Mouse (Mus musculus): ENCODE results near the gene Arl13b. TPM values are rescaled to one million over a fixed set of nuclear protein-coding genes. Genes with fewer than 3 reads are reported as not detected.

Gene Arl13b
- total and polyA plus RNA-seq, 3 experiments: 9.3 to 14.5 (median 10.9) TPM

DNA sequence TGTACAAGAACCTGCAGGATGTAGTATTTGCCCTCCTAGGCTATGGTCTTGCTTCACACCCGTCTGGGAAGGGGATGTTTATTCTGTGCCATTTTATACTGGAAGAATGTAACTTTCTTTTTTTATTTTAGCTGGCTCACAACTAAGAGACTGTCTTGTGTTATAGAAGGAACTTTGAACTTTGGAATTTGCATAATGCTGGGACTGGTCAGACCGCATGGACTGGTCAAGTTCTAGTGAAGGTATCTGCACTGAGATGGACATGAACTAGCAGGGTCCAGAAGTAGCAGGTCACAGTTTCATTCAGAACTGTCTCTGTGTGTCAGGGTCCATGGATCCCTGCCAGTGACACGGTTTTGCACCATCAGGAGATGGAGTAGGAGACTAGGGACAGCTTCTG, 47.0 kb downstream of the Arl13b start:
- Histone ChIP-seq H3K27me3 (replicated peaks) (no peaks in the 10 kb centered on the region), H3K27ac (ENCODE audit: insufficient read depth, low read depth) (no peak overlapping the region), H3K9ac (ENCODE audit: insufficient read depth, low read depth) (no peak overlapping the region), H3K79me2 (replicated peaks; ENCODE audit: control insufficient read depth, extremely low read depth, insufficient read depth, poor library complexity, severe bottlenecking) (no peaks in the 10 kb centered on the region), H3K4me3 (replicated peaks in 1 of 3; ENCODE audit: low read depth in 2 of 3, low read length in 2 of 3, poor library complexity in 1 of 3) (no peak overlapping the region), H3K4me1 (ENCODE audit: control insufficient read depth in 1 of 2, insufficient read depth in 2 of 2) (peaks cover 3 to 23% of the 10 kb centered on the region in 2 experiments; a peak in 2 of 4 replicates), H3K9me3 (replicated peaks; ENCODE audit: low read length) (no peaks in the 10 kb centered on the region), H3K36me3 (replicated peaks in 1 of 2; ENCODE audit: control insufficient read depth in 1 of 2, insufficient read depth in 1 of 2, low read length in 1 of 2) (peaks cover 17 to 36% of the 10 kb centered on the region in 2 experiments), H3K4me2 (ENCODE audit: insufficient read depth, low read depth, poor library complexity, severe bottlenecking) (no peak overlapping the region)
- no peak for DNase-seq (ENCODE audit: extremely low read depth)
- in situ Hi-C loops (cut with MboI; ENCODE audit: low pct_ligation_motif_present, low pct_unique_long_range_greater_than_20kb, low sequenced_read_pairs) (no loop called here), dilution Hi-C loops (cut with MboI; ENCODE audit: extremely low pct_ligation_motif_present, extremely low pct_unique_long_range_greater_than_20kb, low sequenced_read_pairs) (no loop called here)
- TF ChIP-seq HCFC1 (IDR thresholded peaks at IDR 0.05; ENCODE audit: low read depth, low read length) (no peak), ETS1 (conservative IDR thresholded peaks at IDR 0.05; ENCODE audit: low read depth, low read length) (no peak), ELF1 (IDR thresholded peaks at IDR 0.05; ENCODE audit: low read depth, low read length) (no peak), ZC3H11A (IDR thresholded peaks at IDR 0.05; ENCODE audit: low read depth, low read length) (no peak), ZNF384 (IDR thresholded peaks at IDR 0.05; ENCODE audit: low read depth, low read length) (no peak), PAX5 (IDR thresholded peaks at IDR 0.05; ENCODE audit: low read length) (no peak), RCOR1 (conservative IDR thresholded peaks at IDR 0.05; ENCODE audit: low read depth, low read length) (no peak), RAD21 (IDR thresholded peaks at IDR 0.05; ENCODE audit: low read depth, low read length) (no peak), ZKSCAN1 (IDR thresholded peaks at IDR 0.05; ENCODE audit: borderline replicate concordance, low read depth, low read length) (no peak), E2F4 (IDR thresholded peaks at IDR 0.05; ENCODE audit: insufficient replicate concordance, low read depth, low read length) (no peak)

DNA sequence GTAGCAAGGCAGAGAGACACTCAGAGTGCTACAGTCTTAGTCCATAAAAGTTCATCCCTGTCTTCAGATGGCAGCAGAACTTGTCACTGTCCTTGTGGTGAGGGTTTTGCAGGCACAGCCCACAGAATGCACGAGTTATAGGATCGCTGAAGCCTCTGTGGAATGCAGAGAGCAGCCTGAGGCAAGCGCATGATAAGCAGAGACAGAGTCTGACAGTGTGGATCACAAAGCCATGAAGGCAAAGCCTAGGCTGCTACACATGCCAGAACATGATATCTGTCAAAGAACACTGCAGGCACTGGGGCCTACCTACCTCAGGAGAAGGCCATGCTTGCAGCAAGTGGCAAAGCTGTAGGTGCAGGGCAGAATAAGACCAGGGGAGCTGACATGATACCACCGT, 47.4 kb downstream of the Arl13b start:
- Histone ChIP-seq H3K4me2 (ENCODE audit: insufficient read depth, low read depth, poor library complexity, severe bottlenecking) (no peak overlapping the region), H3K4me1 (ENCODE audit: control insufficient read depth in 1 of 2, insufficient read depth in 2 of 2) (peaks cover 3 to 20% of the 10 kb centered on the region in 2 experiments; a peak in 2 of 4 replicates), H3K9ac (ENCODE audit: insufficient read depth, low read depth) (no peak overlapping the region), H3K79me2 (replicated peaks; ENCODE audit: control insufficient read depth, extremely low read depth, insufficient read depth, poor library complexity, severe bottlenecking) (no peaks in the 10 kb centered on the region), H3K27ac (ENCODE audit: insufficient read depth, low read depth) (no peak overlapping the region), H3K27me3 (replicated peaks) (no peaks in the 10 kb centered on the region), H3K9me3 (replicated peaks; ENCODE audit: low read length) (no peaks in the 10 kb centered on the region), H3K36me3 (replicated peaks in 1 of 2; ENCODE audit: control insufficient read depth in 1 of 2, insufficient read depth in 1 of 2, low read length in 1 of 2) (peaks cover 14 to 32% of the 10 kb centered on the region in 2 experiments), H3K4me3 (replicated peaks in 1 of 3; ENCODE audit: low read depth in 2 of 3, low read length in 2 of 3, poor library complexity in 1 of 3) (no peak overlapping the region)
- in situ Hi-C loops (cut with MboI; ENCODE audit: low pct_ligation_motif_present, low pct_unique_long_range_greater_than_20kb, low sequenced_read_pairs) (no loop called here), dilution Hi-C loops (cut with MboI; ENCODE audit: extremely low pct_ligation_motif_present, extremely low pct_unique_long_range_greater_than_20kb, low sequenced_read_pairs) (no loop called here)
- TF ChIP-seq MXI1 (IDR thresholded peaks at IDR 0.05; ENCODE audit: low read depth, low read length) (no peak), NELFE (IDR thresholded peaks at IDR 0.05; ENCODE audit: low read depth, low read length) (no peak)
- no peak for DNase-seq (ENCODE audit: extremely low read depth)

DNA sequence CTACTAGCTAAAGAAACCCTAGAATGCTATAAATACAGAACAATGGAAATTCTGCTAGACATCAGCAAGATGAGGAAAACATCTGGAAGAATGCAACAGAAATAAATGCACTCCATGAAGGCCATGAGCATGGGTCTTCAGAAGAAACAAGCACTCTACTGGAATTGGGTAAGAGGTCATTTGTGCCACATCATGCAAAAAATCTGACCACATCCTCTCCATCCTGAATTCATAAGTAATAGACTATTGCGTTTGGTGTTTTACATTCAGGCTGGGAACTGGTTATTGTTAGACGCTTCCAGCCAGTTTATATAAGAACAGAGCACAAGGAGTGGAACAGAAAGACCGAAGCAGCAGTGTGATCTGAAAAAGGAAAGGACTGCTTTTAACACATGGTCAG, 48.0 kb downstream of the Arl13b start:
- Histone ChIP-seq H3K9me3 (replicated peaks; ENCODE audit: low read length) (no peaks in the 10 kb centered on the region), H3K9ac (ENCODE audit: insufficient read depth, low read depth) (no peak overlapping the region; the same call in 1 of the 2 replicates), H3K4me1 (ENCODE audit: control insufficient read depth in 1 of 2, insufficient read depth in 2 of 2) (peaks cover 3 to 24% of the 10 kb centered on the region in 2 experiments; a peak in 2 of 4 replicates), H3K4me2 (ENCODE audit: insufficient read depth, low read depth, poor library complexity, severe bottlenecking) (no peak overlapping the region), H3K27ac (ENCODE audit: insufficient read depth, low read depth) (no peak overlapping the region), H3K4me3 (replicated peaks in 1 of 3; ENCODE audit: low read depth in 2 of 3, low read length in 2 of 3, poor library complexity in 1 of 3) (no peak overlapping the region), H3K79me2 (replicated peaks; ENCODE audit: control insufficient read depth, extremely low read depth, insufficient read depth, poor library complexity, severe bottlenecking) (no peaks in the 10 kb centered on the region), H3K36me3 (replicated peaks in 1 of 2; ENCODE audit: control insufficient read depth in 1 of 2, insufficient read depth in 1 of 2, low read length in 1 of 2) (peaks cover 12 to 28% of the 10 kb centered on the region in 2 experiments), H3K27me3 (replicated peaks) (no peaks in the 10 kb centered on the region)
- no peak for DNase-seq (ENCODE audit: extremely low read depth)
- dilution Hi-C loops (cut with MboI; ENCODE audit: extremely low pct_ligation_motif_present, extremely low pct_unique_long_range_greater_than_20kb, low sequenced_read_pairs): no loop called here
- TF ChIP-seq HCFC1 (IDR thresholded peaks at IDR 0.05; ENCODE audit: low read depth, low read length) (no peak), ZNF384 (IDR thresholded peaks at IDR 0.05; ENCODE audit: low read depth, low read length) (no peak), ZMIZ1 (IDR thresholded peaks at IDR 0.05; ENCODE audit: low read depth, low read length) (no peak), MAFK (IDR thresholded peaks at IDR 0.05; ENCODE audit: insufficient replicate concordance, low read length) (no peak), UBTF (IDR thresholded peaks at IDR 0.05; ENCODE audit: low read depth, low read length) (no peak), IRF4 (IDR thresholded peaks at IDR 0.05; ENCODE audit: low read depth, low read length) (no peak), NRF1 (IDR thresholded peaks at IDR 0.05; ENCODE audit: low read depth, low read length) (no peak), JUND (conservative IDR thresholded peaks at IDR 0.05; ENCODE audit: low read depth, low read length) (no peak), POLR2AphosphoS2 (IDR thresholded peaks at IDR 0.05; ENCODE audit: low read depth, low read length) (no peak), SIN3A (IDR thresholded peaks at IDR 0.05; ENCODE audit: low read length) (no peak), ETS1 (conservative IDR thresholded peaks at IDR 0.05; ENCODE audit: low read depth, low read length) (no peak), E2F4 (IDR thresholded peaks at IDR 0.05; ENCODE audit: insufficient replicate concordance, low read depth, low read length) (no peak), PAX5 (IDR thresholded peaks at IDR 0.05; ENCODE audit: low read length) (no peak), MYC (IDR thresholded peaks at IDR 0.05; ENCODE audit: low read depth, low read length) (no peak), CTCF (conservative IDR thresholded peaks at IDR 0.05 in 1 of 2, IDR thresholded peaks at IDR 0.05 in 1 of 2; ENCODE audit: low read depth in 2 of 2, low read length in 2 of 2) (no peak), JUN (IDR thresholded peaks at IDR 0.05; ENCODE audit: insufficient read depth, low read depth, low read length) (no peak), USF2 (conservative IDR thresholded peaks at IDR 0.05; ENCODE audit: low read depth, low read length) (no peak), RCOR1 (conservative IDR thresholded peaks at IDR 0.05; ENCODE audit: low read depth, low read length) (no peak)
- in situ Hi-C loops (cut with MboI; ENCODE audit: low pct_ligation_motif_present, low pct_unique_long_range_greater_than_20kb, low sequenced_read_pairs): no loop called here

Measured in CH12.LX (cell line).